Mouse (Mus musculus) heart, adult 2 months (tissue): Measurements from ENCODE around the gene Mpped1.

Experiments used
- CTCF ChIP-seq: fragments of 200-600 bp; IDR thresholded peaks from 2 replicates; pipeline ENCODE4 v1.8.1; 2022; ENCODE audit warnings: antibody characterized with exemption, mild to moderate bottlenecking, moderate library complexity
- EP300 ChIP-seq: fragments of 200-500 bp; IDR thresholded peaks from 2 replicates; pipeline ENCODE4 v1.6.1; 2011; ENCODE audit warnings: low read depth, low read length, control low read depth; ENCODE audit not compliant: insufficient read depth

- TF ChIP-seq CTCF (no peak), EP300 (no peak)
Measured at GRCm38 (mm10) chr15:83892871-83893270, 113.6 kb downstream of the Mpped1 start.
